Mouse (Mus musculus) hematopoietic stem cell, adult 5-6 weeks (primary cell): ENCODE measurements at regions not wholly inside any gene's neighbourhood (a gene's known extent, or its start where the extent isn't known, plus 50 kb on each side); places are given as distances from the start of the nearest gene placed in this dataset.

Experiments used
- ATAC-seq, 2 experiments: fragments of 125-278 bp in 1 of 2; replicated peaks in 1 of 2; 2 replicates each; pipeline ENCODE4 v1.8.0; 2016 to 2017; ENCODE audit warnings: inconsistent platforms in 2 of 2, mild to moderate bottlenecking in 2 of 2, moderate number of reproducible peaks in 2 of 2, low read depth in 1 of 2, moderate TSS enrichment in 1 of 2; ENCODE audit not compliant: low FRiP score in 2 of 2, poor library complexity in 2 of 2, severe bottlenecking in 2 of 2, insufficient read depth in 1 of 2, low TSS enrichment in 1 of 2

DNA sequence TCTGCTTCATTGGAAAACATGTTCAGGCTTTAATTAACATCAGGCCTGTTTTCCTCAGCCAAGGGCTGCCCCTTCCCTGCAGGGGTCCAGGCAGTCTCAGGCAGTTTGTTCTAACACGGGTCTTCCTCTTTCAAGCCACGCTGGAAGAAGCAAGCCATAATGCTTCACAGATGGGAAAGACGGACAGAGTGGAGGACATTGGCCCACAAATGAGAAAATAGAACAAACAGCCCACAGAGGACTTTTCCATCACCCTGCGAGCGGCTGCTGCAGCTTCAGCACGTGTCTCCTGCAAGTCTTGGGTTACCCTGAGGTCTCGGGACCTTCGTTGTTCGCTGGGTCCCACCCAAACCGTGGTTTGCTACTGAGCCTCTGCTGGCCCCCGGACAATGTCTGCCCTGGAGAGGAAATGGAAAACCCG is 565.9 kb upstream of the 3110018I06Rik start:
- ATAC-seq, result no peak

DNA sequence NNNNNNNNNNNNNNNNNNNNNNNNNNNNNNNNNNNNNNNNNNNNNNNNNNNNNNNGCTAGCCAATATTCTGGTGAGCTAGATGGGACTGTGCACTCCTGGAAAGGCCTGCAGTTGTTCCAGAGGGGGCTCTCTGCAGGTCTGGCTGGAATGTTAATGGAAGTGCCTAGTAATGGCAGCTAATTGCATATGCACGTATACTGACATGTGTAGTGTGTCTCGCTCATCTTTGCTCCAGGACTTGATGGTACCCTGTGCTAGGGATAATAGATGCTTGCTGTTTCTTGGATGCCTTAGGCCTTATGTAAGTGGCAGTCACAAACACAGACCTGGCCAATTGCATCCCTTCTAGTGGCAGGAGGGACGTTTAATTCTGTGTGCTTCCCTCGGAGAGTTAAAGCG is 560.0 kb upstream of the 3110018I06Rik start:
- no peak for ATAC-seq

DNA sequence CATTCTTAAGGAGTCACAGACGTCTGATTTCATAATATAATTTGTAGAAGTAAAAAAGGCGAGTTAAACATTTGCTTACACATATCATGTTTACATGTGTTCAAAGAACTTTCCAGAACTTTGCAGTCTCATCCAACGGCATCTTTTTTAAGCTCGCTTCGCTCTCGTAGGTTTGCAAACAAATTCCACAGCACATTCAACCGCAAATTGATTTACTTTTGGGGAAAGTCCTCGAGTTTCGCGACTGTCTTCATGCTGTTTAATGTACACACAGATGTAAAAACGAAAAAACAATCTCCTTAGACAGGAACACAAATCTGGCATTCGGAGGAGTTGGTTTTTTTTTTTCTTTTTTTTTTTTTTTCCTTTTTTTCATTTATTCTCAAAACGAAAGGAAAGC is 559.3 kb upstream of the 3110018I06Rik start:
- no peak for ATAC-seq

DNA sequence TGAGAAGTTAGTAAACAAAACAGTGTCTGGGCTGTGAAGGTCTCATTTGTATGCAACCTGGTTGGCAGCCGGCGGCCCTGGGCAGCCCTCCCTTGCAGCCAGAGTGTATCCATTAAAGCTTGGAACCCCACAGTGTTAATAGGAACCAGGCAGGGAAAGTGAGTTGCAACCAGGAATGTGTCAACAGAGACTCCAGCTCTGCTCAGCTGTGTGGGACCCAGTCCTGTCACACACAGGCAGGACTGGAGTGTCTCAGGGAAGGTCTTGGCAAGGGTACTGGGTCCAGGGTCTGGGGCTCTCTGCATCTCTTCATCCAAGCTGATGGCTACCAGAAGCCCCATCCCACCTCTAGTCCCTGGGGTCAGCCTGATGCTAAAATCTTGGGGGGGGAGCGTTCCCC is 556.8 kb upstream of the 3110018I06Rik start:
- no peak for ATAC-seq

DNA sequence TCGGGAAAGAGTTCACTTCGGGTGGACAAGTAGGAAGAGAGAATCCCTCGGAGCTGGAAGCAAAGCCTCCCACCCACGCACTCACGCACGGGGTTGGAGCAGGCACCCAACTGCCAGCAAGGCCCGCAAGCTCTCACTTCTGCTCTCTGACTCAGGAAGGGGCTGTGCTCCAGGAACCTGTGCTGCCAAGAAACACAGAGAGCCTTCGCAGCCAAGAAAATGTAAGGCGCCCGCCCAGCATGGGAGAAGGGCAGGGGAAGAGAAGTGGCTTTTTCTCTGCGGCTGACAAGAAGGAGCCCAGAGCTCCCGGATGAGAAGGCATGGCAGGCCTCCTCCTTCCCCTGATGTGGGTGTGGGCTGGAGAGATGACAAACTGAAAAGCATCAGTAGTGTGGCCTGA is 549.1 kb upstream of the 3110018I06Rik start:
- no peak for ATAC-seq

DNA sequence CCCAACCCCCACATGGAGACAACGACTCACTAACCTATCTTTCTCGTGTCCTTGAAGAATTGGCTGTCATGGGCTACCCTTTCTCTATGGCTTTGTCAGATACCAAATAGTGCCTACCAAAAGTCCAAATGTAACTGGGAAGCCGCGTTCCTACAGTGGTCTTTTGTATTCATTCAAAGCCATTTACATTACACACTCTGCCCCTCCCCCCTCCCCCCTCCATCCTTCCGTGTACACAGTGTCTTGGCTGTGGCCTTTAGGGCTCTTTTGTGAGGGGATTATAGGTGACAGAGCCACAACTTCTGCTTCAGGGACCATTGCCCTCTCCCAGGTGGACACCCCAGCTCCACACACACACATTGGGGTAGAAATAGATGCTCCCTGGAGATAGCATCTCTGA is 544.6 kb upstream of the 3110018I06Rik start:
- no peak for ATAC-seq

DNA sequence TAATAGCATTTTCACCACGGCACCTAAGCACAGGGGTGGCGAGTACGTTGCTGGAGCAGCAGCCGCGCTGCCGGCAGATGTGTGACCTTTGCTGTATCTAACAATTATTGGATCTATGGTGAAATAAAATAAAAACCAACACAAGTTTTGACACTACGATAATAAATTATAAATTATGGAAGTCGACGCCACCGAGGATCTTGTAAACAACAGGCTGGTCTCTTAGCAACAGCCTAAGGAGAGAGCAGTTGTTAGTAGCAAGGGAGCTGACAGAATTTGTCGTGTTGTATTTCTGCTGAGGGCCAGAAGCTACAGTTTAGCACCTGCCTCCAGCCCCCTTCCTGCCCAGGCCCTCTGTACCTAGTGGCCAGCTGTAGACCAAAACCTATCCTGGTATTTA is 535.8 kb upstream of the 3110018I06Rik start:
- ATAC-seq, result no peak

DNA sequence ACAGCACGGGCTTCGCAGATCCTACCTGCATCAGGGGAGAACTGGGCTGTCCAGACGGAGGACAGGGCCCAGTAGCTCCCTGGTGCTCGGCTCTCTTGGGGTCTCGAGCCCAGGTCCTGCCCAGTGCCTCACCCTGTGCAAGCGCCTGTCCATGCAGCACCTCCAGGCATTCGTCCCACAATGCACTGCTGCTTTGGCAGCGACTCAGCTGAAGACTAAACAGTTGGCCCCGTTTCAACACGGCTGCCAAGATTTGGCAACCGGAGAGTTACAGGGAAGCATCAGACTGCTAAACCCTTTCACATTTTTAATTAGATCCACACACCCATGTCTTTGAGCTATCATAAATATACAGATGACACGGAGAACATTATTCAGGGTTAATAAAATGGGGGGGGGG is 532.7 kb upstream of the 3110018I06Rik start:
- no peak for ATAC-seq

DNA sequence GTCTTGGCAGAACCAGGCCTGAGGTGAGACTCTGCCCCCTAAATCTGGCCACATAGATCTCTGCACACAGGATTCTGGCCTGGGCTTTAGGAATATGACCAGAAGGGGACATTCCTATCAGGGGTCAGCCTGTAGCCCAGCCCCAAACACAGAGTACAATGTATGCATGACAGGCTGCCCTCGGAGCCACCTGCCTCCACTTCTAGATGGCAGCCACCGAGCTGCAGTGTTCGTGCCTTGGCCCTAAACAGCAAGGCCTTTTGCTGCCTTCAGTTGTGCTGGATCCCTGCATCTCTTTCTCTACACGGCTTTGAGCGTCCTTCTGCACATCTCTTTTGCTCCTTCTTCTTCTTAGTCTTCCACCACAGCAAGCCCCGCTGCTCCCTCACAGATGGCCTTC is 532.2 kb upstream of the 3110018I06Rik start:
- ATAC-seq, result no peak

DNA sequence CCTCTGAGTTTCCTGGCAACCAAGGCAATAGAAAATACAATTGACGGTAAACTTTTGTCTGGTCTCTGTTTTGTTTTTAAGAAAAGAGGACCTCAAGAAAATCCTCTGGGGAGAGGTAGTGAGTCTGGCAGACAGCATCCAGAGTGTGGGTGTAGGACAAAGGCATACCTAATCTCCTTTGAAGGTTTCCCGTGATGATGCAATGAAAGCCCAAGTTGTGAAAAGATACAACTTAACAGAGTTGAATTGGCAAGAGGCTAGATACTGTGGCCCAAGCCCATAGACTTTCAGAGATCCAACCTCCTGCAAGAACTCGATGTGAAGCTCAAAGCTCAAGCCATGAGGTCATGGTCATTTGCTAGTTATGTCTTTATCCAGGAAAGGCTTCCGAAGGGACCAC is 526.4 kb upstream of the 3110018I06Rik start:
- no peak for ATAC-seq

DNA sequence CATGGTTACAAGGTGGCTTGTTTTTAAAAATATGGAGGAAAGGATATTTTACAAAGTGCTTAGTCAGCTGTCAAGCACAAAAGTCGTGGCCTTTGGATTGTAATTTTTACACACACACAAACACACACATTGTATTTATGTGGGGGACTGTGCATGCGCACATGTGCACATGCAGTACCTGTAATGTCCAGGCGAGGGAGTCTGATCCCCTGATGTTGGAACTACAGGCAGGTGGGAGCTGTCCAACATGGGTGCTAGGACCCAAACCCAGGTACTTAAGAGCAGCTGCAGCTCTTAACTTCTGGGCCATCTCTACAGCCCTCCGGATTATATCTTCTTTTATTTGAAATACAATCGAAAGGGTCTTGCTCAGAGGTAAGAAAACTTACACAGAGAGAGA is 524.7 kb upstream of the 3110018I06Rik start:
- ATAC-seq, result no peak

DNA sequence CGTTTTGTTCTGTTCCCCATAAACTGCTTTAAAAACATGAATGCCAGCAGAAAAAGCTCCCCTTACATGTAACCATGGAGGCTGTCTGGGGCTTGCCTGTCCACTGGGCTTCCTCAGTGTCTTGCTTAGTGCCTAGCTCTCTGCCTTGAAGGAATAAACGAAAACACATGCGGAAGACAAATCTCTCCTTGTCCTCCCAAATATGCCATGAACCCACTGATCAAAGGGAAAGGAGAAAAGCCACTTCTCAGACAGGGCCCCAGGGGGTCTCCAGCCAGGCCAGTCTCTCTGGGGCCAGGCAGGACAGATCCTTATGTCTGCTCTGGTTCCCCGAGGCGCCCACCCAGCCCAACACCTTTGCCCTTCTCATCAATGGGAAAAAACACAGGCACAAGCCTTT is 518.6 kb upstream of the 3110018I06Rik start:
- no peak for ATAC-seq

DNA sequence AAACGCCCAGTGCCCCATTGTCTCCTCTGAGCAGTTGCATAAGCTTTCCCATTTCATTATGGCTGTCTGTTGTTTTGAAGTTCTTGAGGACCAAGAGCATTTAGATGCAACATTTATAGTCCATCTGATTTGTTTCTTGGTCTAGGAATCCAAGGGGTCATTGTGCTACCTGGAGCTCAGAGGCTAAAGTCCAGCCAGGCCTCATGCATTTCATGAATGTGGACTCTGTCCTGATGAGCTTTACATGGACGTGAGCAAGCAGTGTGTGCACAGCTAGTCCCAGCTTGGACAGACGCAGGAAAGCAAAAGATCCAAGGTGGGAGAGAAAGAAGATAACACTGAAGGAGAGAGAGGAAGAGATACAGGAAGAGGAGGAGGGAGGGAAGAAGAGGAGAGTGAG is 496.0 kb upstream of the 3110018I06Rik start:
- ATAC-seq, result no peak

DNA sequence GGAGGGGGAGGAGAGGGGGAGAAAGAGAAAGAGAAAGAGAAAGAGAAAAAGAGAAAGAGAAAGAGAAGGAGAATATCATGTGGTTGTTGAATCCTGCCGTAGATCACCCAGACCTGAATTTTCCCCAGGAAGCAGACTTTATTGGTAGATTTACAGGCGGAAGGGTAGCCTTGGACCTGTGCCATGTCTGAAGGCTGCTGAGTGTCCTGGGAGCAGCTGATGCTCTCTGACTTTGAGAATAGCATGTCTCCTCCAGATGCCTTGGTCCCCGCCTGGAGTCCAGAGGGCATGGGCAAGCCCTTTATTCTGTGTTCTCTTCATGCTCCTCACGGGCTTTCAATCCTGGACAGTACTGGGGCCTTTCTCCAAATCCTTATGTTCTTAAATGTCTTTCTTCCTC is 495.4 kb upstream of the 3110018I06Rik start:
- no peak for ATAC-seq

DNA sequence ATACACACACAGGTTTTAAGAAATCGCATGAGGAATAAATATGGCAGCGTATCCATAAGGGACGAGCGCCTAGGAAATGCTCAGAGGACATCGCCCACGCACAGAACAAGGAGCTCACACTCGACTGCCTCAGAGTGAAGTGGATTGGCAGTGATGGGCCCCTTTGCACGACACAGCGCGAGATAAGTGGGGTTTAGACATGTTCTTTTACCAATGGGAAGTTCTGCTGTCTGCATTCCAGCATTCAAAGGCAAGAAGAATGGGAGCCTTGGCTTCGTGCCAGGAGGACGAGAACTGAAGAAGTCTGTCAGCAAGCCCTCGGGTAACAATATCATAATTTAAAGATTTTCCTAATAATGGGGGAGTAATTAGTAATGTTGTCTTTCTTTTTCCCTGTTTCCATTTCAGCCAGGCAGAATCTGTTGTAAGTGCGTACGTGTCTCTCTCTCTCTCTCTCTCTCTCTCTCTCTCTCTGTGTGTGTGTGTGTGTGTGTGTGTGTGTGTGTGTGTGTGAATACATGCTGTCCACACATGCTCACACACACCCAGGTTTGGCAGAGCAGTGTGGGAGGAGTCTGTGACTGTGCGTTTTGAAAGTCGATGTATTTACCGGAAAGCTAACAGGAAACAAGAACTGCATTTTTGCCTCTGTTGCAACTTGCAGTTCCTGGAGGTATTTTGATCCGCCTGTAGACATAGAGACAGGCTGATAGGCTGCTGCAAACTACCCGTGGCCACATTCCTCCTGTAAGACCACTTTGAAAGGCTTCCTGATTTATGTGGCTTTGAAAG is 477.2 kb upstream of the 3110018I06Rik start:
- ATAC-seq, result no peak

DNA sequence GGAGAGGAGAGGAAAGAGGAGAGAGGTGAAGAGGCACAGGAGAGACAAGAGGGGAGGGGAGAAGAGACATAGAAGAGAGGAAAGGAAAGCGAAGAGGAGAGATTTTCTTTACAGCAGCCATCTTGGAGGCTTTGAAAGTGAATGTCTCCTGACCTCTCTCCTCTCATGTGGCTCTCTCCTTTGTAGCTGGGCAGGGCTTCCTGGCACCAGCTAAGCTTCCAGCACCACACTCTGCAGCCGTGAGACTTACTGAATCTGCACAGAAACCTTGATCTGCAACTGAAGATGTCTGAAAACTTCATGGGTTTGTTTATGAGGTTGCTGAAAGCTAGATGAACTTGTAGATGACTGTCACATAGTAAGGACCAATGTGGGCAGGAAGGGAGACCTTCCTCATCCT is 471.6 kb upstream of the 3110018I06Rik start:
- ATAC-seq, result no peak

DNA sequence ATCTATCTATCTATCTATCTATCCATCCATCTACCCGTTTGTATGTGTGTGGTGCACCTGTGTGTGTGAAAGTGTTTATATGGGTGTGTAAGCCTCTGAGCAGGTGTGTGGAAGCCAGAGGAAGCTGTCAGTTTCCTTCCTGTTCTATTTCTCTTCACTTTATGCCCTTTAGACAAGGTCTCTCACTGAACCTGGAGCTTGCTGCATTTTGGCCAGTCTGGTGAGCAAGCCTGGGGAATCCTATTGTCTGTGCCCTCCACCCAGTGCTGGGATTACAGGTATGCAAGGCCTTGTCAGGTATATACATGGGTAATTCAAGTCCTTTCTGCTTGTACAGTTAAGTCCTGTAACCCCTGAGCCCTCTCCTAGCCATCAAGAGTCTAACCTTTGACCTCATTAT is 466.6 kb upstream of the 3110018I06Rik start:
- no peak for ATAC-seq

DNA sequence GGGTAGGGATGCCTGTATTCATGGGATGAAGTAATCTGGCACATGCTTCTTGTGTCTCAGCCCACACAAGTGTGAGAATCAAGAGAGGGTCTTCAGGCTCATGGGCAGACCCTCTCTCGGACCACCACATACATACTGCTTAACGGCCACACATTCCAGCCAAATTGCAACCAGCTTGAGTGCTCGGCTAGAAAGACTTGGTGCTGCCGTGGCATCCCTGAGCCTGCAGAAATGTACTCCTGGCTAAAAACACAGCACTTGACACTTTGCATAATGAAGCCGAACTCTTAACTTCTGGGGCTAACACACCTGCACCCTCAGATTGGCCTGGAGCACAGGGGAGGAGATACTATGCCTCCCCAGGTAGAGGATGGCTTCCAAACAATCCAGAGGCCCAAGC is 461.6 kb upstream of the 3110018I06Rik start:
- ATAC-seq, result no peak

DNA sequence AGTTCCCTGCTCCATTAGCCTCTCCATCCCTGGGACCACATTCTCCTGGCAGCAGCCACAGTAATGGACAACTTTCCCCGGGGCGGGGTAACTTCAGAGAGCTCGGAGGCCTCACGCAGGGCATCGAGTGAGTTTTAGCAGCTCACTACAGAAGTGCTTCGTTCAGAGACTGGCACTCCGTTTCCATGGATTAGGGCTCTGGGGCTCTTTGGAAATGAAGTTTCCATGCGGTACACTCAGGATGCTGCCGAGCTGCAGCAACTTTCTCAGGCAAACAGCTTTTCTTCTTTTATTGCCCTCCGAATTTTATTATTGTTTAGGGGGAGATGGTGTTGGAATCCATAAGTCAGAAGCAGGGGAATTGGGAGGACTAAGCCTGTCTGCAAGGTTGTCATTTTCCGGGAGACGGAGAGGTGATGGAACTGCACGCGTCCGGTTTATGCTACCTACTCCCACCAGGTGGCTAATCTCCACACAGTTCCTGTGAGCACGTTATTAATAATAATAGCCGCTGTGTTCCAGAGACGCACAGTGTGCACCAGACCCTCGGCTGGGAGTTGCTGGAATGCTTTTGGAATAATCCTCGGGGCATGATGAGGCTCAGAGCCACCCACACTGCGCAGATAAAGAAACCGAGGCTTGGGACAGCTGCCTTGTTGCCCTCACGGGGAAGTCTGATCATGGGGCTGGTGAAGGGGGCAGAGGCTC is 460.4 kb upstream of the 3110018I06Rik start:
- no peak for ATAC-seq
